Mouse (Mus musculus) right cerebral cortex, postnatal 10 days (tissue): ENCODE data around the gene Anks1b.
"Not testable (repeated sequence)": the region's sequence is repeated elsewhere in the genome, so short reads cannot be mapped to it uniquely, and the experiment has no call there.

Experiments used
- DNase-seq, 2 experiments: peaks; one replicate each; pipeline ENCODE4 v3.0.0; 2021; ENCODE audit warnings: low spot score in 2 of 2

The Anks1b gene

DNA sequence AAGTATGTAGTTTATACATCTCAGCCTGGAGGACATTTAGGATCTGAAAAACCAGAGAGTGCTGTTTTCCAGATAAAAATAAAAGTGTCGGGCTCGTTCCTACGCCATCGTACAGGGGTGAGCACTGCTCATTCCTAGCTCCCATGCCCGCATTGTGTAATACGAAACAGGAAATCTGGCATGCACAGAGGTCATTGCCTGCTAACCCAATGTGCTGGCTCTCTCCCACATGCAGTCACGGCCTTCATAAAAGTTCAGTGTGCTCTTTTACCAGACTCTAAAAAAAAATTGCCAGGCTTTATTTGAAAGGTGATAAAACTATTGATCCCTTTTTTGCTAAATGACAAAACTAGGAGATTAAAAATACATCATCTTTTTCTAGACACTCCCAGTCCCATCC lies 689.6 kb downstream of the Anks1b start:
- DNase-seq = no peak

DNA sequence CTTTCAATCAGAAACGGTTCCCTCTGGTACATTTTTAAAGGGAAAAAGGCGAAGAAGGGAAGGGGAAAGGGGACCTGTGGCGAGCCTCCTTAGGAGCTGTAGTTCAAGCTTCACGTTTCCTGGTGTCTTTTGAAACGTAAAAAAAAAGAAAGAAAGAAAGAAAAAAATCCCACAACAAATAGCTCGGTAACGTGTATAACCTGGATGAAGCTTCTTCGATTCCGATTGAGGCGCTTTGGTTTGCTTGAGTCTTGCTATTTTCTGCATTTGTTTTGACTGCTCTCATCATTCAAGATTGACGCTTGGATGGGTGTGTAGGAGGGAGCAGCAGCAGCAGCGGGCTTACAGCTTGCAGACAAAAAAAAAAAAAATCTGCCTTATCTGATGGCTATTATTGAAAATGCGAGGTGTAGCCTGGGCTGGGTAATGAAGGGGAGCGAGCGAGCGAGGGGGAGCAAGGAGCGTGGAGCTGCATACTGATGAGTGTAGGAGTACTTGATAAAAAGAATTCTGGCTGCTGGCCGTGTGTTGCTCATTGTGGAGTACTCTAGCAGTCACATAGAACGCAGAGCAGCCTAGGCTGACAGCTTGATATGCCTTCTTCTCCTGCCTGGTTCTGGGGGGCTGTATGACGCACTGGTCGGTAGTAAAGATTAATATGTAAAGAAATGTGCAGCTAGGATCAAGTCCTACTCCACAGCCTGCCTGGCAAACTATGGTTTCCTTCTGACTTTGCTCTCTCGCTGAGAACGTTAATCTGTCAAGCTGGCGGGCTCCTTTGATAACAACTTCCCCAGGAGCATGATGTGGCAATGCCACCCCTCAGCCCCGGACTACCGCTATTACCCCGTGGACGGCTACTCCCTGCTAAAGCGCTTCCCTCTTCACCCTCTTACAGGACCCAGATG lies 703.1 kb downstream of the Anks1b start:
- DNase-seq = peak; percentile 87 to 92

DNA sequence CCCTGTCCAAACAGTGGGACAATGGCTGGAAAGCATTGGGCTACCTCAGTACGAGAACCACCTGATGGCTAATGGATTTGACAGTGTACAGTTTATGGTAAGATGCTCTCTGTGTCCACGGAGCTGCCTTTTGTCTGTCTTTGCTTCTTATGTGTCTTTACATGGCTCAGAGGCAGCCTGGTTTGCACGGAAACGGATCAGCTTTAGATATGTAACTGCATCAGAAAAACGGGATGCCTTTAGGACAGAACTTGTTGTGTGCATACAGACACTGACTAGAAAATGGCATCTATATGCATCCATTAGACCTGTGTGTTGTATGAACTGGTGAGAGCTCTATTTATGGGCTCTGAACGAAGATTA lies 703.8 kb downstream of the Anks1b start:
- peak in 1 of 2 experiments; percentile 55 for DNase-seq

DNA sequence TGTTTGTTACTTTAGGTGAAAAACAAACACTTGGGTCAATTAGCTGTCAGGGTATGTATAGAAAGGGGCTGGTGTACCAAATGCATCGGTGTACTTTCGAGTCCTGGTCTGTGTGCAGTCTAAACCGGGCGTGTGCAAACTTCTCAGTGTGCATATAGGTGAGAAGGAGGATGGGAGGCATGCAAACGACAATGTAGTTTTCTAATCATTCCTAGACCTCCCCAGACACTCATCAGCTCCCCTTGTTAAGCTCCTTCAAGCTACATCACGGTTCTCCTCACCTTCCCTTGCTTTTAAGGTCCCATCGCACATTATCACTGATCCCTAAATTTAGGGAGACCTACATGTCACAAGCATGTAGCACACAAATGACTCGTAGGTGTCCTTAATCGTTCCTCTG lies 704.5 kb downstream of the Anks1b start:
- DNase-seq = no peak

DNA sequence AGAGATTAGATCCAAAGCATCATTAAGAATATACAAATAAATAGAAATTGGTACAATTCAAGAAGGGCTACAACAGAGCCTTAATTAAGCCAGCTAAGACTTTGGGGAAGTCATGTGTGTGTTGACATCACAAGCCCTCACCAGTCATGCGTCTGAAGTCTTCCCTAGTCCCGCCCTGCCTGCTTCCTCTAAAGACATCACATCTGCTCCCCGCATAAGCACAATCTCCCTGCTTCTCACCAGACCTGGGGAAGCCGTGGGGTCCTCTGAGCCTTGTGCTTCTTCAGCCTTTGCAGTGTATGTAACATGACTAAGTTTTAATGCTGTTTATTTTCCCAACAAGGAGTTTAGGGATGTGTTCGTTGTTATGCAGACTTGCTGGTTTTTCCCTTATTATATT lies 706.7 kb downstream of the Anks1b start:
- DNase-seq = peak; percentile 44 to 57

DNA sequence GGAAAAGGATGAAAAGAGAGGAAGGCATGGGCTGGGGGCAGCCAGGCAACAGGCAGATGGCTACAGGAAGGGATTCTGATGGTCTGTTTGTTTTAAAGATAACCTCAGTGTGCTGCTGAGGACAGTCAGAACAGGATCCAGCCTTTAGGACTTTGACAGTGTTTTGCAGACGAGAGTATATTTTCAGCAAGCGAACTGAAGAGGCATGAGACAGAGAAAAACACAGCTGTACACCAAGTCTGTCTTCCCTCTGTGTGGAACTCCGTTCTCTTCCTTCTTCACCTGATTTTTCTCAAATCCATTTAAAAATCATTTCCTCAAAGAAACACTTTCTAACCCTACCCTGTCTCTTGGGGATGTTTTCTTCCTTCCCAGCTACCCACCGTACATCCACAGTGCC lies 710.7 kb downstream of the Anks1b start:
- no peak for DNase-seq

DNA sequence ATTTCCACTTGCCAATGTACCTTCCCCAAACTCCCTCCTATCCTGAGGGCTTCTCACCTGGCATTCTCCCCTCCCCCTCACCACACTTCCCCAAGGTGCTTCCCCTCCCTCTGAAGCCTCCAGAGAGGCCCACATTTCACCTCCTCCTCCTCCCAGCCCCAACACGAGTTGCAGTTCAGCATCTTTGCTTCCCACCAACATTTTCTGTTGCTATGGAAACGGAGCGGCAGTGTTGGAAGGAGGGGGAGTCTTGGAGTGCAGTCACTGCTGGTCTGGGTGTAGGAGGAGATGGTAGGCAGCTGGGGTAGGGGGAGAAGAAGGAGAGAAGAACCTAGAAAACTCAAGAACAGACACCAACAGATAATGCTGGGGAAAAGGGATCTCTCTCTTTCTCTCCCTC lies 722.8 kb downstream of the Anks1b start:
- peak; percentile 79 to 89 for DNase-seq

DNA sequence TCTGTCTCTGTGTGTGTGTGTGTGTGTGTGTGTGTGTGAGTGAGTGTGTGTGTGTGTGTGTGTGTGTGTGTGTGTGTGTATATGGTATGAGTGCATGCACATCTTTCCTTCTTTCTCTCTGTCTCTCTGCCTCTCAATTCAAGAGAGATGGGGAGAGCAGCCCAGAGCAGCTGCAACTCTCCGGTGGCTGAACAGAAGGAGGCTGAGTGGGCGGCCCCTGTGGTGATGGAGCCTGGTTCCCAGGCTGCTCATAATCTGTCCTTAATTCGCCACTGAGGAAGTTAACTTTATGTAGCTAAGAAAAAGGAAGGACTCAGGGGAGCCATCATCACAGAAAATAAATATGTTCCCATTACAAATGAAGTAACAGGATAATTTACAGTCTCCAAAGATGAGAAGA lies 723.3 kb downstream of the Anks1b start:
- peak; percentile 72 to 80 for DNase-seq

DNA sequence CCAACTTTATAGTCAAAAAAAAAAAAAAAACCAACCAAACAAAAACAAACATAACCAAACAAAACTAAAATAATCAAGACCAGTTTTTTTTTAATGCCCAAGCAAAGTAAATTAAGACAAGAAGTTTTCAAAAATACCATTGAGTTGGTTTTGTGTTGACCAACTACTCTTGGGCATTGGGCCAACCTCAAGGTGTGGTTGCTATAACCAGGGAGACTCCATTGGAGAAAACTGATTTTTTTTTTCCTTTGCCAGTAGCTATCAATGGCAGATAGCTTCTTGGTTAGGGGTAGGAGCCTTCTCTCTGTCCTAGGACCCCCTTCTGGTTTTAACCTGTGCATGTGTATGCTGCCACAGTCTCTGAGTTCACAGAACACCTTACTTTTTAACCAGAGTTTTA lies 725.8 kb downstream of the Anks1b start:
- DNase-seq = no peak

DNA sequence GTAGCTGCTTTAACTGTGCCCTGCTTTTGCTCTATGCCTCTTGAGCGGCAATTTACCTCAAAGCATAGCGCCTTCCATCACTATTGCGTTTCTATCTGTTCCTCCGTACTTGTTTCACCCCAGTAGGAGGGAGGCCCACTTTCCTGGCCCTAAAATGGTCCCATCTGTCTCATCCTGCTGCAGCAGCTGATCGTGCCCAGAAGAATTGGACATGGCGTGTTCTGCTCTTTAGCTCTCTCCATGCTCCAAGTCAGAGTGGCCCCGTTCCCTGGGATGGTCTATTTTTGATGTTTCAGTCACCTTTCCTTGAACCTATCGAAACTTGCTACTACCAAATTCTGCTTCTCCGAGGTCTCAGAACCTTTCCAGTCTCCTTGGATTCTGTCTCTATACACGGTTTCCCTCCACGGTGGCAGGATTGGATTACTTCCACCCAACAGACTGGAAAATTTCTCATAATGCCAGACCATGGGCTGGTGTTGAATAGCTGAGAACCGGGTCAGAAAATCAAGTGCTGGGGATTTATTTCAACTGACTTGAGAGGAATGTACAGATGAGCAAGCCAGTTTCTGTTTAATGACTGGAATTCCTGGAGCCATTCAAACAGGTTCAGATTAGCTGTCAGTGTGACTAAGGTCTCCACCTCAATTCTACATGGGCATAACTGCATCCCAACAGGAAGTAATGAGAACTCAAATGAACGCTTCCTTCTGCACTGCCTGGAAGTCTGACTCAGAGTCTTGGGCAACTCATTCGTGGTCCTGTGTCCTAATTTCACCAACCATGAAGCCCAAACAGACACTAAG lies 726.6 kb downstream of the Anks1b start:
- DNase-seq = peak in 1 of 2 experiments; percentile 54

DNA sequence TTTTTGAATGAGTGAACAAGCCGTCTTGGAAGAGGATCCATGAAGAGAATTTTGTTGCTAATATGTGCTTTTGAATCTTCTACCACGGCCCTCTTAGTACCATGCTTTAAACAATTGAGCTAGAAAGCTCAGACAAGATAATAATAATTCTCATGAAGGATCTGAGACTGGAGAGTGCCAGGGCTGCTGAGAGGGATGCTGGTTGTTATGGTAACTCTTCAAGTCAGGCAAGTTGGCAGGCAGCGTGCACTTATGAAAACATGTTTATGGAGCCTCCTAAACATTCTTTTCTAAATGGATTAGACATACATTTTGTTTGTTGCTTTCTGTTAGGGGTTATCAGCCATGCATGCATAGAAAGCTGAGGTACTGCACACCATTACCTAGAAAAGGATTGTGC lies 734.3 kb downstream of the Anks1b start:
- peak; percentile 65 to 74 for DNase-seq

DNA sequence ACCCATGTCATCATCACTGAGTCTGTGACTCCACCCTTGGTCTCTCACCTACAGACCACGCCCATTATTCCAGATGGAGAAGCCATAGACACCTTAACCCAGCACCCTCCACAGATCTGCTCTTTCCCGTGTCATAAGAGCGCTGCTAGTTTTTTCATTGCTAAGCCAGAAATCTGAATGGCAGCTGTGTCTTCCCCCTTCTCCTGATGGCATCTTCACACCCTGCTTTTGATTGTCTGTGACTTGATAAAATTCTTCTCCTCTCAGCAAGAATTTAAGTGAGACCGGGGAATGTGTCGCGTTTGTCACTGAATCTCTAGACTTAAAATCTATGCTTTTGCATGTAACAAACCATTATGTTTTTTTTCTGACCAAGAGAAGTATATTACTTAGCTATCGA lies 736.1 kb downstream of the Anks1b start:
- DNase-seq = no peak

DNA sequence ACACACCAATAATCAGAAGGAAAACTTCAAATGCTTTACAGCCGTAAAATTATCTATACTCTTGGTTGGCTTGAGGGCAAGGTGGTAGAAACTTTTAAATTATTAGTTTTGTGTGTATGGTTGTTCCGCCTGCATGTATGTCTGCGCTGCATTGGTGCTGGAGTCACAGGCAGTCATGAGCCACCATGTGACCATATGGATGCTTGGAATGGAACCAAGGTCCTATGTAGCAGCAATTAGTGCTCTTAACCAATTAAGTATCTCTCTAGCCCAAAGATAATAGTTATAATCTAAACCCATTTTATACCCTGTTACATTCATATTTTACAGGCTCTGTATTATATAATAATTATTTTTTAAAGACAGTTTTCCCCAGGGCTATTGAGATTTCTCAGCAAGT lies 739.7 kb downstream of the Anks1b start:
- no peak for DNase-seq

DNA sequence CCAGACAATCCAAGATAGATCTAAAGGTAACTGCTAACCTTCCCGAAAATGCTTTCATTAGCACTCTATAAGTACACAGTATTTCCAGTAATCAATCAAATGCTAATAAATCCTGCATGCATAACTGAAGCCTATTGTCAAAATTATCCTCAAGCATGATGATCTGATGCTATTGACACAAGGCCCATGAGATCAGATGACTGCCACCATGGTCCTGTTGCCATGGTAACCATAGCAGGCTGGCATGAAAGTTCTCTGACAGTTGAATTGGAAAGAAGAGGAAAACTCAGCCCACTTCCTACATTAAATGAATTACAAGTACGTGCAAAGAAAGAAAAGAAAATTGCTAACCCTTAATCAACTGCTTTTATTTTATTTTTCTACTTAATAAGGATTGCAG lies 741.9 kb downstream of the Anks1b start:
- no peak for DNase-seq

DNA sequence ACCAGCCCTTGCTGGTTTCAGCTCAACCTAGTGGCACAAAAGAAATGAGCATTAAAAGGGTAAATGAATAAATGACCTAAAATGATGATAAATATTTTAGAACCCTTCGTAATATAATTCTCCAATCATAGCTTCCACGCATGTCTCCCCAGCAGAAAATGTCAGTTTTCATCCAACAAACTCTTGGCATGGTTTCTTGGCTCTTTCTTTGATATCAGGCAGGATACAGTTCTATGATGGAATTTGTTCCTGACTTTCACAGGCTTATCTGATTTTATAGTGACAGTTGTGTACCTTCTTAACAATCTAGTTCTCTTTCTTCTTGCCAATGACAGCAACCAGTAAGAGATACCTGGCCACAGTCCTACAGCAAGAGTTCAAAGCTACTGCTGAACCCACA lies 743.3 kb downstream of the Anks1b start:
- no peak for DNase-seq

DNA sequence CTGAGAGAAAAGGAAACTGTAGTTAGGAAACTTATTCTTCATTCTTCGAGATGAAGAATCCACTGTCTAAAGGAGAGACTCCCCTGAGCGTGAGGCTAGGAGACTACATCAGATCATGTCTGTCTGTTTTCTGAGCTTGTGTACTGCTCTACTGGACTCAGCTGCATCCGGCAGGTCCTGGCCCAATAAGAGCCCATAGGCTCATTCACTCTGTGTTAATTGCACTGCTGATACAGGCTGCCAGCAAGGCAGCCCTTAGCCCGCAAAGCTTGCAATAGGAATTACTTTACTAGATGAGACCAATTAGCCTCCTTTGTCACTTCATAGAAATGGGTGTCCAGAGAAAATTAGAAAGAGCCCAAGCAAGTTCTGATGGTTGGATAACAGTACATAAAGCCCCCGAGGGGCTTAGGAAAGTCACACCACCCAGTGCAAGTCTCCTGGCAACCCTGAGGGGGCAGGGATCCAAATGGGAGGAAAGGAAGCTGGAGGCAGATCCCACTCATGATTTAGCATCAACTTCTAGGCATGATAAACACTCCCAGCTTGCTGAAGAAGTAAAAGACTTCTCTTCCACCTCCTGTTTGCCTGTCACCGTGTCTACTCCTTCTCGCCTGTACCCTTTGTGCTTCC lies 744.5 kb downstream of the Anks1b start:
- peak in 1 of 2 experiments; percentile 44 for DNase-seq

DNA sequence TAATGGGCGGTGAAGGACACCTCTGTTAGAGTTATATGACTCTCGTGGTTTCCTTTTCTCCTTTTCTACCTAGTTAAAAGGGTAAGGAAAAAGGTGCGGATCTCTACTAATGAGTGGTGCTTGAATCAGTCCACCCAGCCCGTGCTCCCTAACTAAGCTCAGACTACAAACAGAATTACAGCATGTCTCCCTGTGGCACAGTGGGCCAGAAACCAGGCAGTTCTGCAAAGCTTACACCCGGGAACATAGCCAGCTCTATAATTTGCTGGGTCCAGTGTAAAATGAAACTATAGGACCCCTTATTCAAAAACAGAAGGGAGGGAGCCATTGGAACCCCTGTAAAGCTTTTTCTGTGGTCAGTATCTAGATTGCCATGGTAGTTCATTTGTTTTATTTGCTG lies 754.2 kb downstream of the Anks1b start:
- DNase-seq = no peak

DNA sequence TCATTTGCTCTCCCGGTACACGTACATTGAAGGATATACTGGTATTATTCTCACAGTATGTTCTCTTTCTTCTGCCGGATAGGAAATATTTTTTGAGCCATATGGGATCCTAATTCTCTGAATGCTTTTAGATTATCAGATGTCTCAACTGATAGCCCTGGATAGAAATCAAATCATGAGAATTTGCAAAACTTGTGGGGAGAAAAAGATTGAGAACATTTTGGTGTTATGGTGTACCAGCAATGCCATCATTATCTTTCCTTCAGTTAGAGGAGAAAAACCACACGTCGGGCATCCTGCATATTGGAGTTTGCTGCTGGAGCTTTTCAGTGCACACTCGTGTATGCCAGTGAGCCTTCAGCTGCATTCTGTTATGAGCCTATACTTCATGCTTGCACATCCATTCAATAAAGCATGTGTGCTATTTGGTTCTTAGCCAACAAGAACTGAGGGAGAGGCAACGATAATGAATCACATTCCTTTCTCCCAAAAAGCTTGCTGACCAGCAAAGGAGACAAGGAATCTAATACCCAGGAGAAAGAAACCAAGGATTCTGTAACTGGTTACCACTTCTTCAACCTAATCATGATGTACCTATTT lies 756.9 kb downstream of the Anks1b start:
- no peak for DNase-seq

DNA sequence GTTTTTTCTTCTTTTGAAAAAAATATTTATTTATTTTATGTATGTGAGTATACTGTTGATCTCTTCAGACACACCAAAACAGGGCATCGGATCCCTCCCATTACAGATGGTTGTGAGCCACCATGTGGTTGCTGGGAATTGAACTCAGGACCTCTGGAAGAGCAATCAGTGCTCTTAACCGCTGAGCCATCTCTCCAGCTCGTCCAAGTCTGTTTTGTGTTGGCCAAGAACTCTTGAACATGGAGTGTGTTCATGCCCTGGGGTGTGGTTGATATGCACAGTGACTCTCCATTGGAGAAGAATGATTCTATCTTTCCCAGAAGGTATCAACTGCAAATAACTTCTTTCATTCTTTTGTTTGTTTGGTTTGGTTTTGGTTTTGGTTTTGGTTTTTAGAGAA lies 757.5 kb downstream of the Anks1b start:
- not testable (repeated sequence) for DNase-seq

DNA sequence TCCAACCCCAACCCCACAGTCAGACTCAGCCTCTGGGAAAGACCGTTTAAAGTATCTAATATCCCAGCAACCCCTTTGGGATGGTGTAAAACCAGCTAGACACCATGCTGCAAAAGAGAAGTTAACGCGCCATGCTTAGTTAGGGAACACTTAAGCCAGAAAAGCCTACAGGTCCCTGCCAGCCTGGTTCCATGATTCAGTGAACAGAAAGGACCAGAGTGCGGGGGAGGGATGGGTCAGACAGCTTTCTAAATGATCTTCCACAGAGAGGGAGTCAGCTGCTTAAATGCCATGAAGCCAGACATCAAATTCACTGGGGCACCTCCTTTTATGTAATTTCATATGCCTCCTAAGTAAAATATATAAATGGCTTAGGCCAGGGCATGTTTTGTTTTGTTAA lies 764.0 kb downstream of the Anks1b start:
- DNase-seq = no peak

DNA sequence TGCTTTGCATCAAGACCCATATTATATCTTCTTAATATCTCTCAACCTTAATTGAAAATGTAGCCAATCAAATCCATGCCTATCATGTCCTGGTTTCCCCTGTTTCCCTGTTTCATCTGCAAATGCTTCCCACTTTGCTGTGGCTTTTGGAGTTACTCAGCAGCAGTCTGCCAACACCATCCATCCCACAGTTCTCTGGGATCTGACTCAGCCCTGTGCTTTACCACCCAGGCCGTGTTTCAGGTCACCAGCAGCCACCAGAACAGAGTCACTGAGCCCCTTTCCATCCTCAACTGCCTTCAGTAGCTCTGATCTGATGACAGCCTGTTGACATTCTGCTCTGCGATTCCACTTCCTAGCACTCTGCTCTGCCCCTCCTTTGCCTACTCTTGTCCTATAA lies 776.4 kb downstream of the Anks1b start:
- DNase-seq = no peak
